Mouse (Mus musculus): Measurements from ENCODE around the gene Aknad1.

Gene Aknad1

DNA sequence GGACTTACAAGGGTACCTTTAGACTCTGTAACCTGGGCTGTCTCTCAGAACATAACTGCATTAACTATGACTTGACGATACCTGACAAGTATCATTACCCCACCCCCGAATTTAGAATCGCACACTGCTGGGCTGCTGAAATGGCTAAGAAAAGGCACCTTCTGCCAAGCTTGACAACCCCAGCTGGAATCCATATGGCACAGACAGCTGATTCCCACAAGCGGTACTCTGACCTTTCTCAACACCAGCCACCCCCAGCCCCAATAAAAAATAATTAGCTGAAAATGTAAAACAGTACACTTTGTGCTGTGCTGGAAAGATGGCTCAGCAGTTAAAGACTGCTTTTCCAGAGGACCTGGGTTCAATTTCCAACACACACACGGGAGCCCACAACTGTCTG, 49.8 kb downstream of the Aknad1 start:
- DNase-seq: no peak

GRCm38 (mm10) chr3:108790499-108790898, 51.0 kb downstream of the Aknad1 start:
- no peak for DNase-seq

DNA sequence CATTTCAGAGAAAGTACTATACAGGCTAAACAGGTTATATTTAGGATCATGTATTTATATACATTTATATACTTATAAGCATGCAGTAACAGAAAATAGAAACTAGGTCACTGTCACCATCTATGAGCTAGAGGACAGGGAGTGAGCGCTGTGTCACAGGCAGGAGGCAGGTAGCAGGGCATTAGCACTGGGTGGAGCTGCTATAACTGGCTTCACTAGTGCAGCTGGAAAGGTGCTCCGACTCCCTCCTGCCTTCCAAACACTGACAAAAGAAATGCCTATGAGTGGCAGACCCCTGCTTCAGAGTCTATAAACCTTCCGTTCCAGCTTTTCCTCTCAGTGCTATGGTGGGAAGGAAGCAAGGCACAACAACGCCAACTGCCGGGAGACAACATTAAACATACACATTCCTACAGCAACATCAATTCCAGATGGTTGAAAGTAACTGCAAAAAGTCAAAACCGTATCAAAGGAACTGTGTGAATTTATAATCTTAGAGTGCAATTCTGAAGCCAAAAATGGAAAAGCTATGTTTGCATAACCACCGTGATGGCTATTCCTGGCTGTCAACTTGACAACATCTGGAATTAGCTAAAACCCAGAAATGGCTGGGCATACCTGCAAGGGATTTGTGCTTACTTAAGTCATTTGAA, 51.7 kb downstream of the Aknad1 start:
- DNase-seq: no peak

DNA sequence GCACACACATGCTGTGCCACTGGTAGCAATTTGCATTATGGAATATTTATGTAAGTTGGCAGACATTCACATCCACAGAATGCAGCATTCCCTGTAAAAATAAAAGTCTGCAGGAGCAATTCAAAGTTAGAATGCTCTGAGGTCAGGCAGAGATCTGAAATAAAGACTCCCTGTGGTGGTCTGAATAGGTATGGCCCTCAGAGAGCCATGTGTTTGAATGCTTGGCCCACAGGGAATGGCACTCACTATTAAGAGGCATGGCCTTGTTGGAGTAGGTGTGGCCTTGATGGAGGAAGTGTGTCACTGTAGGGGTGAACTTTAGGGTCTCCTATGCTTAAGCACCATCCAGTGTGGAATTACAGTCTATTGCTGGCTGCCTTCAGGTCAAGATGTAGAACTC, 53.0 kb downstream of the Aknad1 start:
- DNase-seq: no peak

- no peak for DNase-seq
Observed at GRCm38 (mm10) chr3:108794780-108795179, 55.3 kb downstream of the Aknad1 start.

GRCm38 (mm10) chr3:108795554-108796299, 56.3 kb downstream of the Aknad1 start:
- no peak for DNase-seq

DNA sequence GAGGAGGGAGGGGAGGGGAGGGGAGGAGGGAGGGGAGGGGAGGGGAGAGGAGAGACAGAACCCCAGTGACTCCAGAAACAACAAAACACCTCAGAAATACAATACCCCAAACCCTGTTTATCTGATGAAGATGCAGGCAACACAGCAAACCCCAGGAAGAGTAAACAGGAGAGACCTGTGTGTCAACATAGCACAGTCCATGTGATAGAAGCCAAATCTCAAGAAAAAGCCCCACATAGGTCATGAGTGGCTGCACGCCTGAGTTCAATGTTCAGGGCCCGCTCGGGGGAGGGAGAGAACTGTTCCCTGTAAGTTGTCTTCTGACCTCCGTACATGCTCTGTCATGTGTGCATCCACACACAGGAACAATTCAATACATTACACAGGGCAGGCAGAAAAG, 56.9 kb downstream of the Aknad1 start:
- no peak for DNase-seq

DNA sequence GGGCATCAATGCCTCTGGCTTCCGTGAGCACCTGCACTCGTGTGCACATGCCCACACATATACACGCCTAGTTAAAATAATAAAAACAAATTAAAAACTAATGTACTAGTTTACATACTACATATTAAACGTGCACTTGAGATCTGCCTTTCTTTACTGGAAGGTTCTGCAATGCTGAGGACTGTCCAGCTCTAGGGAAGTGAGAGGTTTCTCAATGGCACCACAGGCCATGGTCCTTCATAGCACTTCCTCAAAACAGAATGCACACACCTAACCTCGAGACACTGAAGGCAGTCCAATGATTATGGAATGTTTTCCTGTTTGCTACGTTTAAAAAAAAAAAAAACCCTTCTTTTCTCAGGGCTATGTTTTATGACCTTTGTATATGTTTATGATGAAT, 58.3 kb downstream of the Aknad1 start:
- DNase-seq: no peak

GRCm38 (mm10) chr3:108798375-108798774, 58.9 kb downstream of the Aknad1 start:
- no peak for DNase-seq

DNA sequence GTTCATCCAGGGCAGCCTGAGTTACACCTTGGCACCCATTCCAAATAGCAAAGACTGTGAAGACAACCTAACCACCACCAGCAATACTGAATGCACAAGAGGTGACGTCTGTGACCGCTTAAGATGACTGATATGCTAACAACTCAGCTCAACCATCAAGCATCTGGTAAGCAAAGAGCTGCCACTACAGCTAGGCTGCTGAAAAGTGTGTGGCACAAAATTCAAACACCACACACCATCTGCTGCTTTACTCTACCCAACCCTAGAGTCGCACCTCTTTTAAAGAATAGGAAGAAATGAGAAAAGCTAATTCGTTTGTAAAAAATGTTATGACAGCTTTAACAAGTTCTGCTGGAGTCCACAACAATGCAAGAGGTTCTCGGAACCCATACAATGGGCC, 66.2 kb downstream of the Aknad1 start:
- DNase-seq: peak; percentile 33

DNA sequence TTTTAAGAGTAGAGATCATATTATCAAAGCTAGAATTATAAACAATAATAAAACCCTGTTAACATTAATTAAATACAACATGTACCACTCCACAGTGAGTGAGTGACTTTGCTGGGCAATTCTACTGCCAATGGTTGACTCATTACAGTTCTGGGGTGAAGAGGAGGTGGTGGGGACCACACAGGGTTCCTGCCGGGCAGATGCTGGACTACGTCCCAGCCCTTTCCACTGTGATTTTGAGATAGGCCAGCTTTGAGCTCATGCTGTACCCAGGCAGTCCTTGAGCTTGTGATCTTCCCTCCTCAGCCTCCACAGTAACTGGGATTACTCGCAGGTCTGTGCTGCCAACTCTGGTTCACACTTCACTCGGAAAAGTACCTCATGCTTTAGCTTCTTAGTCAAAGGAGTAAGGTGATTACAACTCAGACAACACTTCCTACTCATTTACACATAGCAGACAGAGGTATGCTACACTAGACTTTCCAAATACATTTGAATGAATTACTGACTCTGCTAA, 71.3 kb downstream of the Aknad1 start:
- no peak for DNase-seq

DNA sequence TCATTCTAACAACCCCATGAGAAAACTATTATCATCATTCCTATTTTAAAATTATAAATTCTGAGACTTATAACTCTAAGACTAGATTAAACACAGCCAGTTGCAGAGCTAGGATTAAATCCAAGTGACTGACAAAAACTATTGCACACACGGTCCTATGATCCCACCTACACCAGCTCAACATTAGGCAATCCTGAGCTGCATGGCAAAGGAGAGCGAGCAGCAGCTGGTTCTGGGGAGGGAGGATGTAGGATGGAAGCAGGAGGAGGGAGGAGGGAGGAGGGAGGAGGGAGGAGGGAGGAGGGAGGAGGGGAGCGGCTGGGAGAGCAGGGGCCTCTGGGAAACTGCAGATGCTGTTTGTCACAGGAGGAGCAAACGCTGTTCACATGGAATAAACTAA, 76.2 kb downstream of the Aknad1 start:
- DNase-seq: peak; percentile 35

GRCm38 (mm10) chr3:108830493-108830892, 91.0 kb downstream of the Aknad1 start:
- DNase-seq: no peak

- no peak for DNase-seq
Observed at GRCm38 (mm10) chr3:108831750-108832149, 92.3 kb downstream of the Aknad1 start.

All from layer of hippocampus, adult 9-11 months (tissue).